Mouse (Mus musculus) CH12.LX (cell line): ENCODE measurements at regions not wholly inside any gene's neighbourhood (a gene's known extent, or its start where the extent isn't known, plus 50 kb on each side); places are given as distances from the start of the nearest gene placed in this dataset.

ENCODE experiments used
- DNase-seq: peaks from one replicate; pipeline ENCODE4 v3.0.0-alpha.2; 2013; ENCODE audit errors: extremely low read depth
- H3K27ac ChIP-seq: 2 replicates; pipeline ENCODE4 v1.5.1; 2012; ENCODE audit warnings: low read depth, mild to moderate bottlenecking, control low read depth, moderate library complexity; ENCODE audit not compliant: insufficient read depth
- H3K27me3 ChIP-seq: replicated peaks from 2 replicates; pipeline ENCODE3; 2012; ENCODE audit warnings: inconsistent platforms
- H3K36me3 ChIP-seq, 2 experiments: replicated peaks in 1 of 2; 2 replicates each; pipeline versions ENCODE3 to v1.6.1; 2012; ENCODE audit warnings: inconsistent platforms in 1 of 2, low read length in 1 of 2, mild to moderate bottlenecking in 1 of 2, mixed read lengths in 1 of 2, moderate library complexity in 1 of 2; ENCODE audit not compliant: control insufficient read depth in 1 of 2, insufficient read depth in 1 of 2
- H3K4me1 ChIP-seq, 2 experiments: 2 replicates each; pipeline ENCODE4 v1.6.1; 2012; ENCODE audit warnings: inconsistent platforms in 1 of 2, moderate library complexity in 1 of 2; ENCODE audit not compliant: insufficient read depth in 2 of 2, control insufficient read depth in 1 of 2
- H3K4me2 ChIP-seq: 2 replicates; pipeline ENCODE4 v1.6.1; 2012; ENCODE audit warnings: low read depth, mild to moderate bottlenecking, control low read depth; ENCODE audit not compliant: poor library complexity, insufficient read depth, severe bottlenecking
- H3K4me3 ChIP-seq, 3 experiments: fragments of 150-350 bp in 1 of 3; sonication (generic) in 1 of 3; replicated peaks in 1 of 3; 2 replicates each; pipeline versions ENCODE3 to v1.5.1; 2011 to 2012; ENCODE audit warnings: low read depth in 2 of 3, low read length in 2 of 3, mild to moderate bottlenecking in 2 of 3, moderate library complexity in 2 of 3, control low read depth in 1 of 3, improper control_type of control experiment in 1 of 3, inconsistent platforms in 1 of 3, mixed read lengths in 1 of 3; ENCODE audit not compliant: poor library complexity in 1 of 3
- H3K79me2 ChIP-seq: replicated peaks from 2 replicates; pipeline ENCODE4 v1.6.1; 2012; ENCODE audit warnings: mild to moderate bottlenecking, moderate library complexity; ENCODE audit not compliant: control insufficient read depth, poor library complexity, insufficient read depth, severe bottlenecking; ENCODE audit errors: extremely low read depth
- H3K9ac ChIP-seq: 2 replicates; pipeline ENCODE4 v1.6.1; 2012; ENCODE audit warnings: low read depth, mild to moderate bottlenecking, control low read depth, moderate library complexity; ENCODE audit not compliant: insufficient read depth
- H3K9me3 ChIP-seq: replicated peaks from 2 replicates; pipeline ENCODE3; 2012; ENCODE audit warnings: low read length, inconsistent platforms, mixed read lengths
- CHD1 ChIP-seq: IDR thresholded peaks from 2 replicates; pipeline ENCODE4 v1.6.1; 2012; ENCODE audit warnings: low read depth, low read length, improper control_type of control experiment, inconsistent platforms
- CHD2 ChIP-seq: IDR thresholded peaks from 2 replicates; pipeline ENCODE4 v1.6.1; 2011; ENCODE audit warnings: low read length, improper control_type of control experiment
- E2F4 ChIP-seq: IDR thresholded peaks from 2 replicates; pipeline ENCODE4 v1.6.1; 2011; ENCODE audit warnings: low read depth, low read length, improper control_type of control experiment; ENCODE audit not compliant: insufficient replicate concordance
- ELF1 ChIP-seq: IDR thresholded peaks from 2 replicates; pipeline ENCODE4 v1.6.1; 2014; ENCODE audit warnings: low read depth, mild to moderate bottlenecking, inconsistent platforms, low read length, improper control_type of control experiment
- GABPA ChIP-seq: IDR thresholded peaks from 2 replicates; pipeline ENCODE4 v1.6.1; 2012; ENCODE audit warnings: low read depth, low read length, improper control_type of control experiment, inconsistent platforms; ENCODE audit not compliant: insufficient replicate concordance
- JUND ChIP-seq: conservative IDR thresholded peaks from 2 replicates; pipeline ENCODE4 v1.6.1; 2011; ENCODE audit warnings: low read depth, low read length, improper control_type of control experiment
- MAFK ChIP-seq: IDR thresholded peaks from 2 replicates; pipeline ENCODE4 v1.6.1; 2011; ENCODE audit warnings: low read length, improper control_type of control experiment; ENCODE audit not compliant: insufficient replicate concordance
- PAX5 ChIP-seq: IDR thresholded peaks from 2 replicates; pipeline ENCODE4 v1.6.1; 2012; ENCODE audit warnings: low read length, inconsistent platforms, mixed read lengths
- POLR2AphosphoS2 ChIP-seq: IDR thresholded peaks from 2 replicates; pipeline ENCODE4 v1.6.1; 2011; ENCODE audit warnings: low read depth, low read length, improper control_type of control experiment
- SMC3 ChIP-seq: IDR thresholded peaks from 2 replicates; pipeline ENCODE4 v1.6.1; 2011; ENCODE audit warnings: low read depth, low read length, improper control_type of control experiment
- USF1 ChIP-seq: IDR thresholded peaks from 2 replicates; pipeline ENCODE4 v1.6.1; 2014; ENCODE audit warnings: low read depth, mild to moderate bottlenecking, inconsistent platforms, low read length, improper control_type of control experiment
- USF2 ChIP-seq: conservative IDR thresholded peaks from 2 replicates; pipeline ENCODE4 v1.6.1; 2011; ENCODE audit warnings: low read depth, low read length, improper control_type of control experiment
- ZMIZ1 ChIP-seq: IDR thresholded peaks from 2 replicates; pipeline ENCODE4 v1.6.1; 2012; ENCODE audit warnings: low read depth, mild to moderate bottlenecking, inconsistent platforms, low read length, improper control_type of control experiment
- dilution Hi-C: fragments of 300-500 bp; cut with MboI; formaldehyde crosslinking; loops from 2 replicates; pipeline ENCODE4 v1.14.3; 2020; ENCODE audit warnings: low sequenced_read_pairs; ENCODE audit not compliant: extremely low pct_unique_long_range_greater_than_20kb, extremely low pct_ligation_motif_present
- in situ Hi-C: fragments of 300-500 bp; cut with MboI; formaldehyde crosslinking; loops from 3 replicates; pipeline ENCODE4 v1.14.3; 2019; ENCODE audit warnings: low sequenced_read_pairs, low pct_ligation_motif_present, low pct_unique_long_range_greater_than_20kb, mixed read lengths

GRCm38 (mm10) chr7:70483536-70483935 is 117.0 kb upstream of the Nr2f2 start:
- no peak for DNase-seq
- TF ChIP-seq MAFK (no peak), CHD1 (no peak), POLR2AphosphoS2 (no peak), USF1 (no peak), E2F4 (no peak), USF2 (no peak)
- H3K36me3 ChIP-seq, result no peaks in the 10 kb centered on the region
- in situ Hi-C loops (no loop called here), dilution Hi-C loops (no loop called here)
- peaks cover 66% of the 10 kb centered on the region for H3K9me3 ChIP-seq
- no peaks in the 10 kb centered on the region for H3K79me2 ChIP-seq
- no peaks in the 10 kb centered on the region for H3K27me3 ChIP-seq
- H3K4me1 ChIP-seq, result no peaks in the 10 kb centered on the region
- H3K4me3 ChIP-seq, result no peak overlapping the region
- H3K27ac ChIP-seq, result no peak overlapping the region
- no peak overlapping the region for H3K4me2 ChIP-seq
- no peak overlapping the region for H3K9ac ChIP-seq

GRCm38 (mm10) chr7:70481880-70482279 is 115.3 kb upstream of the Nr2f2 start:
- dilution Hi-C loops, result no loop called here
- no peak overlapping the region for H3K4me3 ChIP-seq

GRCm38 (mm10) chr7:70472786-70473185 is 106.3 kb upstream of the Nr2f2 start:
- no peaks in the 10 kb centered on the region for H3K4me1 ChIP-seq
- no peak overlapping the region for H3K4me2 ChIP-seq
- H3K36me3 ChIP-seq, result no peaks in the 10 kb centered on the region
- no peaks in the 10 kb centered on the region for H3K27me3 ChIP-seq
- H3K9me3 ChIP-seq, result peaks cover 75% of the 10 kb centered on the region
- H3K27ac ChIP-seq, result no peak overlapping the region
- in situ Hi-C loops (no loop called here), dilution Hi-C loops (no loop called here)
- no peak overlapping the region for H3K4me3 ChIP-seq
- no peak overlapping the region for H3K9ac ChIP-seq
- no peak for DNase-seq
- TF ChIP-seq USF2, result no peak
- no peak for TF ChIP-seq ELF1
- TF ChIP-seq JUND, result no peak
- H3K79me2 ChIP-seq, result no peaks in the 10 kb centered on the region

More at GRCm38 (mm10) chr7:70481880-70482279, 115.3 kb upstream of the Nr2f2 start:
- H3K4me1 ChIP-seq, result no peaks in the 10 kb centered on the region
- no peak overlapping the region for H3K4me2 ChIP-seq
- no peak overlapping the region for H3K9ac ChIP-seq
- no peak overlapping the region for H3K27ac ChIP-seq
- H3K79me2 ChIP-seq, result no peaks in the 10 kb centered on the region
- no peaks in the 10 kb centered on the region for H3K36me3 ChIP-seq
- peaks cover 70% of the 10 kb centered on the region for H3K9me3 ChIP-seq
- no peaks in the 10 kb centered on the region for H3K27me3 ChIP-seq
- no peak for DNase-seq
- in situ Hi-C loops, result no loop called here
- no peak for TF ChIP-seq GABPA
- TF ChIP-seq CHD2, result no peak
- no peak for TF ChIP-seq E2F4
- no peak for TF ChIP-seq PAX5
- TF ChIP-seq SMC3, result no peak
- TF ChIP-seq ZMIZ1, result no peak
